Mouse (Mus musculus): ENCODE measurements at regions not wholly inside any gene's neighbourhood (a gene's known extent, or its start where the extent isn't known, plus 50 kb on each side); places are given as distances from the start of the nearest gene placed in this dataset.

DNA sequence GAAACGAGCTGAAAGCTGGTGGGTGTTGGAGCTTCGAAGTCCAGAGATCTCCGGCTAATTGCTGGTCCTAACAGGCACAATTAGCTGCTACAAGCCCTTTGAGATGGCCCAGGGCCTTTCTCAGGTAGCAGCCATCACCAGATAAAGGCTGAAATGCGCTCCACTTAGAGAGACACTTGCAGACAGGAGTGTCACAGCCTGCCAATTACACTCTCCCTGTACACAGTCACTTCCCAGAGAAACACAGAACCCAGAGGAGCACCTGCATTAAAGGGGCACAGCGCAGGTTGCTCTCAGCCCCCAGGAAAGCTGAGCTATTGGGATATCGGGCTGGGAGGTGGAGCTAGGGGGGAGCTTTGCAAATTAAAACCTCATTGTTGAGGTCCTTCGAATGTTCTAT is 380.2 kb downstream of the Tshz3 start:
- no peak for DNase-seq (ENCODE audit: extremely low spot score in 1 of 2, low spot score in 1 of 2)

DNA sequence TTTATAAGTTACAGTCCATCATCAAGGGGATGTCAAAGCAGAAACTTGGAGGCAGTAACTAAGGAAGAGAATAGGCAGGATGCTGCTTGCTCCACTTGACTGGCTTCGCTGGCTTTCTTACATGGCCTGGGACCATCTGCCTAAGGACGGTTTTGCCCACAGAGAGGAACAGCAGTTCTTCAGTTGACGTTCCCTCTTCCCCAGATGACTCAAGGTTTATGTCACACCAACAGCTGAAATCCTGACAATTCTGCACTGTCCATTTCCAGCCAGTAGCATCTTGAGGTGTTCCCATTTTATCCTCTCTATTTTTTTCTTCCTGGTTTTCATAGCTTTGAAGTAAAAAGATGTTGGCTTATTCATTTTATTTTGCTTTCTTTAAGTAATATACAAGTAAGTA is 391.8 kb downstream of the Tshz3 start:
- peak in 1 of 2 experiments; percentile 14 for DNase-seq (ENCODE audit: extremely low spot score in 1 of 2, low spot score in 1 of 2)

DNA sequence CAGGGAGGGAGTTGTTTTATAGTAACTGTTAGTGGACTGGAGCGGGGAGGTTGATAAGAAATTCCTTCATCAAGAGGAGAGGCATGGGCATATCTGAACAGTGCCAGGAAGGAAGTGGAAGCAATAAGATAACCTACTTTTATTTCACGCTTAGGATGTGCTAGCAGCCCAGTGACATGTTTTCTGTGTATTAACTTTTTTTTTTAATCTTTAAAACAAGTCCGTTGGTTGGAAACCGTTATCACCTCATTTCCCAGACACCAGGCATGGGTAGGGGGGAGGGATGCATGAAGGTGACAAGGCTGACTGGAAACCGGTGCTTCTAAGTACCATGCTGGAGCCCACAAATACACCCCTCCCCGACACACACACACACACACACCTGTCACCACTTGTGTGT is 394.7 kb downstream of the Tshz3 start:
- DNase-seq (ENCODE audit: extremely low spot score in 1 of 2, low spot score in 1 of 2): no peak

DNA sequence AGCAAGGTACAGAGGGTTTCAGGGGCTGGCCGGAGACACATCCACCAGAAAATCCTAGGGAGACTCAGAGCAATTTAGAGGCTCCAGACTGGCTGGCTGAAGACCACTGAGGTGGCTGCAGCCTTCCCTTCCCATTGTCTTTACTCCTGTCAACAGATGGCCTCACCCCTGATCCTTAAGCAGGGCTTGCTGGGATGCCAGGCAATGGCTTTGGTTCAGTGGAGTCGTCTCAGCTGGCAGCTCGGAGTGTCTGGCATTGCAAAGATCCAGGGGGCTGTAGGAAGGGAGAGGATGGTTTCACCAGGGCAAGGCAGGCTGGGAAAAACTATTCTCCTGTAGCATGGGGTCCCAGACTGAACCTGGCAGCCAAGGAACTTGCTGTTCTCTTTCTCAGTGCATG is 395.8 kb downstream of the Tshz3 start:
- no peak for DNase-seq (ENCODE audit: extremely low spot score in 1 of 2, low spot score in 1 of 2)

DNA sequence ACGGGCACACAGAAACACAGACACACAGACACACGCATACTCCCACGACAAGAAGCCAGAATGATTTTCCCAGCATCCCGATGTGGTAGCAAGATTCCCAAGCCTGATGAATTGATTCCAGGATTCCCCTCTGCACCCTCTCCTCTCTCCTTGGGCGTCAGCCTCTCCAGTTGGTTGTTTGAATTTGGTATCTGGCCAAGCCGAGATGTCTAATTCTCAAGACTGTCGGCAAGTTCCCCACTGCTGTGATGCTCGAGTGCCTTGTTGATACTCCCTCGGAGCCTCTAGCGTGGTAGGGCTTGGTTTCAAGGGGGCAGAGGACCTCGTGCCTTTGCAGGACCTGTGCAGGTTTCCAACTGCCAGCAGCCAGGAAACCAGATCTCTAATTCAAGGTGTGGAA is 397.9 kb downstream of the Tshz3 start:
- DNase-seq (ENCODE audit: extremely low spot score in 1 of 2, low spot score in 1 of 2): peak in 1 of 2 experiments; percentile 19

DNA sequence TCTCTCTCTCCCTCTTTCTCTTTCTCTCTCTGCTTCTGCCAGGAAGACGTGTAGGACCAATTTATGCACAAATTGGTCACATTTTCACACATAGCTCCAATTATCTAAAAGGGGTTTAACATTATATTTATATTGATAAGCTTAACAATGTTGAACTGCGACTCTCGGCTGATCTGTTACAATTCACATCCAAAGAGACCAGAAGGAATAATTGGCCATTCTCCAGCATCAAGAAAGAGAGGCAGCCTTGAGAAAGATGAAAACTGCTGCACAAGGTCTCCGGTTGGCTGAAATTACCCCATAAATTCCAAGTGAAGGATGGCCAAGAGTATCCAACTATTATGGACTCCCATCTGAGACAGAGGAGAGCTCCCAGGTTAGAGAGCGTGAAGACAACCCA is 398.4 kb downstream of the Tshz3 start:
- DNase-seq (ENCODE audit: extremely low spot score in 1 of 2, low spot score in 1 of 2): no peak

DNA sequence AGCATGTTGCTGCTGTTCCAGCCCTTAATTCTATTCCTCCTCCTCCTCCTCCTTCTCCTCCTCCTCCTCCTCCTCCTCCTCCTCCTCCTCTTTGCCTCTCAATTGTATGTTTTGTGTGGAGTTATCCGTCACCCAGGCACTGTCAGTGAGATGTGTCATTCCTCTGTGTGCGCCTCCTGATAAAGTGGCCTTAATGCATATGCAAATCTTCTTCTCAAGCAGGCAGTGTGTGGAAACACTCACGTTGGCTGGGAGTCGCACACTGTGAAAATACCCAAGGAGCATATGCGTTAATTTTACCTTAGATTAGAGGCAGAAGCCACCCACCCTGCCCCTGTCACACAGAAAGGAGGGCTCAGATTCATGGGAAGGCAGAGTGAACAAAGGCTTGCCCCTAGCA is 401.0 kb downstream of the Tshz3 start:
- DNase-seq (ENCODE audit: extremely low spot score in 1 of 2, low spot score in 1 of 2): peak in 1 of 2 experiments; percentile 32

DNA sequence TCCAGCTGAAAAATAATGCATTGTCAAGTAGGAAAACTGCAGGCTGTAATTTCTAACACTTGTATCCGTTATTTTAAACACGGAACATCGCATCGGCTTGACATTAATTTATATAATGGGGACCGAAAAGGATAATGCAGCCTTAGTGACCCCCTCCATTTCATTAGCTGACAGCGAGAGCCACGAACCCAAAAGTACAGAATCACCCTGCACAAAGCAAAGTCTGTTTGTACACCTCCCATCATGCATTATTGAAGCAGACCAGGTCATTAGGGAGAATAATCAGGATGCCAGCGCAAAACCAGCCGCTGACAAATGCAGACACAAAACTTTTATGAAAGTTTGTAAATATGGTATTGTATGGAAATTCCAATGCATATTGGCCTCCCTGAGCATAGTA is 406.8 kb downstream of the Tshz3 start:
- no peak for DNase-seq (ENCODE audit: extremely low spot score in 1 of 2, low spot score in 1 of 2)

DNA sequence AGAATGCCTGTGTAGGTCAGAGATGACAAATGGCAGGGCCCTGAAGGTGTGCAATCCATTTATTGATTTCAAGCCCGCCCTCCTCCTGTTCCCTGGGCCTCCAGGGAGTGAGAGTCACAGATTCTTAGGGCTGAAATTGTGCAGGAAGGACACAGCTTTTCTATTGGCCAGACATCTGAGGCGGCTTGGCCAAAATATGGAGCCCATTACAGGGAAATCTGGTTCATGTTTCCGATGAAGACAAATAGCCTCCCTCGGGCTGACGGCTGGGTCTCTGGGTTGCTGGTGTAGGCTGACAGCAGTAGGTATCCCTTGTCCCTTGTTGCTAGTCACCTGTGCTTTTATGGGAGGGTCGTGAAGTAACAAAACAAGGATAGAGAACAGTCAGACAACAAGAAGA is 413.2 kb downstream of the Tshz3 start:
- DNase-seq (ENCODE audit: extremely low spot score in 1 of 2, low spot score in 1 of 2): no peak

DNA sequence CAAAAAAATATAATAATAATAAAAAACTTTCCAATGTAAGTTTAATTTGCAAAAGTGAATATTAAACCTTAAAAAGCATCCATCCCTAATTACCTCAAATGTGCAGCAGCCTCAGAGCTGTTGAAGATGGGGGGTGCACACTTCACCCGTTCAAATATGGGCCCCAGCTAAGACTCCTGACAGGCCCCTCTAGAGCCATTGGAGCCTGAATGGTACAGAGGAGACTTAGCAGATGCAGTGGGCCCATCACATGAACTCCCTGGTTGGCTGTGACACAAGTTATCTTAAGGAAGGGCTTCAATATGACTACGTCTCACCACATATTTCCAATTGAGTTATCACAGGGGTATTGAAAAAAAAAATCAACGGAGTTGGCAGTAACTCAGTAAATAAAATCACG is 422.9 kb downstream of the Tshz3 start:
- no peak for DNase-seq (ENCODE audit: extremely low spot score in 1 of 2, low spot score in 1 of 2)

DNA sequence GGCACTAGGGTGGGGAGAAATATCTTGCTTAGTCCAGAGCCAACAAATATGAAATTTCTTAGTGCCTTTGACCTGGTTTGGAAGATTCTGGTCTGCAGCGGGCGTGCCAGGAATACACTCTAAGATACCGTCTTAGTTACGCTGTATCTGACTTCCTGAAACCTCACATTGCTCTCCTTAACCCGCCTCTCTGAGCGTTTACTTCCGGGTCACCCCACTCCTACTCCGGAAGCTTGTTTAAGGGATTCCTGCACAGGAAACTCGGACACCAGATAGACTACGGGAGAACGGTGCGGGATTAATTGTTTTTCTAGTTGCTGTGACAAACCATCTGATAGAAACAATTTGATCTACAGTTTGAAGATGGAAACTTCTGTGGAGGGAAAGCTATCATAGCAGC is 442.3 kb downstream of the Tshz3 start:
- no peak for DNase-seq (ENCODE audit: extremely low spot score in 1 of 2, low spot score in 1 of 2)

DNA sequence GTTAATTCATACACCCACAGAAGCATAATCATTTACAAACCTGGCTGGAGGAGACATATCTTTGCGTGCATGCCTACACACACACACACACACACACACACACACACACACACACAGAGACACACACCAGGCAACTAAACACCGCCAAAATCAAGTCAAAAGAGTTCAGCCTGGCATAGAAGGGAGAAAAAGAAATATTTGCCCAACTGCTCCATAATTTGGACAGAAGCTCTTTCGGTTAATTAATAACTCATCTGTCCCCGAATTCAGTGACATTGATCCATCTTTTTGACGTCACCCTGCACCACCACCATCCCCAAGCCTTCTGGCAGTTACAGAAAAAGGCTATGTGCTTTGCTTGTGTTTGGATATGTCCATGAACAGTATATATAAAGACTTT is 444.9 kb downstream of the Tshz3 start:
- no peak for DNase-seq (ENCODE audit: extremely low spot score in 1 of 2, low spot score in 1 of 2)

DNA sequence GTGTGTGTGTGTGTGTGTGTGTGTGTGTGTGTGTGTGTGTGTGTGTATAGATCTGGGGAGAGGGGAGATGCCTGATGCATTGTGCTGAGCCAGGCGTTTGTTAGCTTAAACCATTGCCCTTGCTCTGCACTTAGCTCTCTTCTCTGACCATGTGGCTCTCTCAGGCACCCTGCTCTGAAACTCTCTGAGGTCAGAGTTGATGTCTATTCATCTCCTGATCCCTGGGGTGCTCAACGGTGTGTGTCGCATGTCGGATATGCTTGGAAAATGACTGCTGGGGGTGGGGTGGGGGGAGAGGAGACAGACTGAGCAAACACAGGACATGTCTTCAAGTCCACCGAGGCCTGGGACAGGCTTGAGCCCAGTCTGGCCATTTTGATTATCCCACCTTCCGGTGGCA is 446.4 kb downstream of the Tshz3 start:
- DNase-seq (ENCODE audit: extremely low spot score in 1 of 2, low spot score in 1 of 2): no peak

DNA sequence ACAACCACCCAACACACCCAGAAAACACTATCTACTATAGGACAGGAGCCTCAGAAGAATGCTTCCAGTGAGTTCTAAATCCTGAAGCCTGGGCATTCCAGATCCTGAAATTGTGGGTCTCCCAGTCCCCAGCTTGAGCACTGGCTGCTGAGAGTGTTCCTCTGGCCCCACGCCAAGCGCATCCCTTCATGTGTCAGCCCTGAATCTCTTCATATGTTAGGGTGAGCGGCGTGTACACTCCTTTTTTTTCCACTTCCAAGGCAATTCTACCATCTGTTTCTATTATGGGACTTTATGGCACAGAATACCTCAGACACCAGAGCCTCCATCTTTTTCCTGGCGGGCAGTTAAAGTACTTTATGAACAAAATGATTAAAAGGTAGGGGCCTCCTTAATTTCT is 451.8 kb downstream of the Tshz3 start:
- peak in 1 of 2 experiments; percentile 9 for DNase-seq (ENCODE audit: extremely low spot score in 1 of 2, low spot score in 1 of 2)

DNA sequence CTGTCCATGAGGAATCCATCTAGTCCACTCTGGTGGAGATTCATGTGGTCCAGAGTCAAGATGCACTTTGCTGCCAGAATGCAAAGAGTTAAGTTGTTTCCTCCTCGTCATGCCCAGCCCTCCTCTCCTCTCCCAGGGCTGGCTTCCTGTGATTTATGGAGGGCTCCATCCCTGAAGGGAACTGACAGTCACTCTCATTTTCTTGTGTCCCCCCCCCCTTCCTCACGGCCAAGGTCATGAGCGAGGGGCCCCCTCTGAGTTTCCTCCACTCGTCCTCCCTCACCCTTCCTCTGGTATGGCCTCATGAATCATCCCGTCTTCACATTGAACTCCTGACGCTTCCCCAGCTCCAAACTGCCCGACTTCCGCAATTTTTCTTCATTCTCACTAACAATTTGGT is 461.9 kb downstream of the Tshz3 start:
- DNase-seq (ENCODE audit: extremely low spot score in 1 of 2, low spot score in 1 of 2): no peak

DNA sequence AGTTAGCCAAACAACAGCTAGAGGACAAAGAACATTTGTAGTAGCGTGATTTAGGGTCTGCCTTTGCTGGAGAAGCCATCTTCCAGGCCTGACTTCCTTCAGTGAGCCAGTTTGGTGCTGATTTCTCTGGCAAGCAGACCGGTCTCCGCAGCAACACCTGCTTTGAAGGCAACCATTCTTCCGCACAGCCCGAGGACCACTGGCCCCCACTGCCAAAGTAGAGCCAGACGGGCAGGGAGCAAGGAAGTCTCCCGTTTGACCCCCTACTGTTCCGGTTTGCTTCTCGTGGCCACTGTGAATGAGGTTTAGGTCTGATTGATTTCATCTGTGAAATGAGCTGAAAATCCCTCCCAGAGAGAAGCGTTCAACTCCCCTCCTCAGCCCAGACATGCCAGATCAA is 471.0 kb downstream of the Tshz3 start:
- no peak for DNase-seq (ENCODE audit: extremely low spot score in 1 of 2, low spot score in 1 of 2)

DNA sequence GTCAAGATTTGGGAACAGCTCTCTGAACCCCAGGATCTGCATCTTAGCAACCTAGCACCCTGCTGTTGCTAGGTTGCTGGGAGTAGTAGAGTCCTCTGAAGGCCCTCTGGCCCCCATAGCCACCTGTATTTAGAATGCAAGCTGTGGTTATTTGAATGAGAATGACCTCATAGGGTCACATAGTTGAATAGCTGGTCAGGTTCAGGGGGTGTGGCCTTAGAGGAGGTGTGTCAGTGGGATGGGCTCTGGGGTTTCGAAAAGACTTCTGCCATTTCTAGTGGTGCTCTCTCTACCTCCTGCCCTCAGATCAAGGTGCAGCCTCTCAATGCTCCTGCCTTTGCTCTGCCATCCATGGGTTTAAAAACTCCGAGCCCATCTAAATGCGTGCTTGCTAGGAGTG is 477.8 kb downstream of the Tshz3 start:
- no peak for DNase-seq (ENCODE audit: extremely low spot score in 1 of 2, low spot score in 1 of 2)

DNA sequence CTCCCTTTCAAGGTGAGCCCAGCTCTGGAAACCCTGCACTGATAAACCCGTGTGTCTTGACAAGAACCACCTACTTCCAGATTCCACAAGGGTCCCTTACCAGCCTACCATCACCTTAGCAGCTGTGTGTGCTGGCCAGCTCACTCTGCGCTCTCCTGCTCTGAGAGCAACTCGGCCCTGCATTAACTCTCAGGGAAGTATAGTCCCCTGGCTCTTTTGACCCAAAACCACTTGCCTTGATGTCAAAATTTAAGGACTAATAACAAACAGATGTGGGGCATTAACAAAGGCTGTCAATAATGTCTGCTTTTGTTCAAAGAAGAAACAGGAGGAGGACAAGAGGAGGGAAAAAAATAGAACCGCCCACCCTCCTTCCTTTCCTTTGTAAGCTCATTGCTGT is 480.3 kb downstream of the Tshz3 start:
- peak in 1 of 2 experiments; percentile 9 for DNase-seq (ENCODE audit: extremely low spot score in 1 of 2, low spot score in 1 of 2)

DNA sequence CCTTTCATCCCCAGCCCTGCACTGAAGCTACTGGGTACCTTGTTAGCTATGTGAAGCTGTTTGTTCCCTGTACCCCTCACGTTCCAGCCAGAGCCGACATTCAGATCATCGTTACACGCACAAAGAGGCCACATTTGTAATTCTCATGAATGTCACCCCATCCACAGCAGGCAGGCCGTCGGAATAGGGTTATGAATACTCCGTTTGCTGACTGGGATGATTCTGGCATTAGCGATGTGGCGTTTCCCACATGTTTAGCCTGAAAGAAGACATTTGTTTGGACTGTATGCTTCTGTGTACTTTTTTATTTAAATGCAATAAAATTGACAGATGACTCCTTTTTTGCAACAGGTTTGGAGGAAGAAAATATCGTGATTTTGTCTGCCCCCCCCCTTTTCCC is 482.0 kb downstream of the Tshz3 start:
- DNase-seq (ENCODE audit: extremely low spot score in 1 of 2, low spot score in 1 of 2): no peak

DNA sequence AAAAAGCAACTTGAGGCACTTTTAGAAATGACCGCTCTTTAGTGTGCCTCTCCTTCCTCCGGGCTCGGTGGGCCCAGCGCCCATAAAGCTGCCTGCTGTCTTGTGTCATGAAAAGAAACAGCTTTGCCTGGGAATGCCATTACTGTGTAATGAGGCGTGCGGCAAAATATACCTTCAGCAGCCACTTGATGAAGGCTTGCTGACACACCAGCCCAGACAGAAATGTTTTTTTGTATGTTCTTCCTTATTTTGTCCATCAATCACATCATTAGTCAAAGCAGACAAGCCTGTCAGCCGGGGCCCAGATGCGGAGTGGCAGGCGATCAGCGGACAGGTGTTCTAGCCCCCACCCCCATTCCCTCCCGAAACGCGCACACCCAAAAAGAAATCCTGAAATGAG is 482.5 kb downstream of the Tshz3 start:
- no peak for DNase-seq (ENCODE audit: extremely low spot score in 1 of 2, low spot score in 1 of 2)

DNA sequence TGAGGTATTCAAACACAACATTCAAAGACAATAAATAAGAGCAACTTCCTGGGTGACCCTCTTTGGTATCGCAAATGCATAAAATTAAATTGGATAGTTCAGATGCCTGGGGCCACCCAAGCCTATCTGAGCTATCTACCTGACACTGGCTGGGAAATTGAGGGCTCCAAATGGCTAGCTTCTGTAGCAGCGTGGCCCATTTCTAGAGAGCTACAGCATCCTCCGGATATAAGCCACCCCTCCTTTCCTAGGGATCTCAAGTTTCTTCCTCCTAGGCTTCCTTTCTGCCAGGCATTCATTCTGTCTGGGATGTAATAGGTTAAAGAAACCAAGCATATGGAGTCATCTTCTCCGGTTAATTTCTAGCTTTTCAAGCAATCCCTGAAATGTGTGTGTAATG is 483.2 kb downstream of the Tshz3 start:
- DNase-seq (ENCODE audit: extremely low spot score in 1 of 2, low spot score in 1 of 2): no peak

DNA sequence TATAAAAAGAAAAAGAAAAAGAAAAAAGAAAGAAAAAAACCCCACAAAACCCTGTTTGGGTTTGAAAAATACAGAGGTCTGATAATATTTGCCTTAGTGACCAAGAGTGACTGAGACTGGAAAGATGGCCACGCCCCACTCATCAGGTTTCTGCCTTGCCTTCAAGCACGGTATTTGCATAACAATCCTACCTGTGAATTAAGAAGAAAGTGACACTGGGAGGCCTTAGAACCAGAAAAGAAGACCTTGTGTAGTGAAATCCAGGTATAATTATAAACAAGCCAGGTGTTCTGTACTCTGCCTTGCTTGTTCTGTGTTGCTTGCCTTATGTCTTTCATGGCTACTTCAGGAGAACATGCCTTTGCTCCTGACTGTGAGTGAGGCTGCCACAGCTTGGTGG is 494.6 kb downstream of the Tshz3 start:
- no peak for DNase-seq (ENCODE audit: extremely low spot score in 1 of 2, low spot score in 1 of 2)

DNA sequence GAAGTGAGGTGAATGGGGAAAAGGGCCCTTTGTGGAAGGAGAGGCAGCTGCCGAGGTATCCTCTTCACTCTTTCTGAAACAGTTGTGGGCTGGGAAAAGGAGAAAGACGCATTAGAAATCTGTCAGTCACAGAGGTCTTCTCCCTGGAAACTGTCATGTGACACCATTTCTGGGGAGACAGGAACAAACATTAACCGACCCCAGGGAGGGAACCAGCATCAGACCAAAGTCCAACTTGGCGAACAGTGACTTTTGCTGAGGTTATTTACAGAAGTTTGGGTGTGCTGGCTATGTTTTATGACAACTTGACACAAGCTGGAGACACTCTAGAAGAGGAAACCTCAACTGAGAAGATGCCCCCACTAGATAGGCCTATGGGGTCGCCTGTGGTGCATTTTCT is 506.9 kb downstream of the Tshz3 start:
- DNase-seq (ENCODE audit: extremely low spot score in 1 of 2, low spot score in 1 of 2): no peak

DNA sequence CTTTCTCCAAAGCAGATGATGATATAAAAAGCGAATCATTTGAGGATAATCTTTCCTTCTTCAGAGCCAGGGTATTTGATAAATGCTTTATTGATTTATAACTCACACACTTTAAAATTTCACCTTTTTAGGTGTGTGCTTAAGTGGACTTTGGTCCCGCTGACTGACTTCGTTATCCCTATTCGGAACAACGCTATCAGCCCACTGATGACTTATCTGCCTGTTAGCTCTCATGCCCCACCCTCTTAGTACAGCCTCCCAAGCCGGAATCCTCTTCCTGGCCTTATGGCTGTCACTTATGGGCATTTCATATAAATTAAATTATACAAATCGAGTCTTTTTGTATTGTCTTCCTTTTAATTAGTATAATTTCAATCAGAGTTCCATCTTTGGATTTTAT is 510.4 kb downstream of the Tshz3 start:
- DNase-seq (ENCODE audit: extremely low spot score in 1 of 2, low spot score in 1 of 2): no peak
